Mouse (Mus musculus): ENCODE results near the gene Slc7a8.
A peak's percentile ranks its signal among the peaks of the same experiment; 100 is the strongest.

DNA sequence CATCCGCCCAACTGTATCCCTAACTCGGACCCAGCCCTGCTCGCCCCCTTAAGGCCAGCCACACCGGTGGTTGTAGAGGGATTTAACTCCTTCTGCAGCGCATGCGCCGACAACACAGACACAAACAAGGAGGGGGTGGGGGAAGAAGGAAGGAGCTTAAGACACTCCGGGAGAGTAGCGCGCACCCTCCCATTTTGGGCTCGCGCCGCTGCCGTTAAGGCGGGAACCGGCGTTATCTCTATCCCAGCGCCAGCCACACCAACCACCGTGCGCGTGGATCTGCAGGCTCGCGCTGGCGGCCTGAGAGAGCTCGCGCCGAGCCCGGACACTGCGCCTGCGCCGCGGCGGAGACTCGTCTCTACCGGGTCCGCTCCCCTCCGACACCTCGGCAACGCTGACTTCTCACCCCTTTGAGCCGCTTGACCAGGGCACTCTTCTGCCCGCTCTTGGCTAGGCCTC lies 95.7 kb downstream of the Slc7a8 start, which contains the start of gene 1700123O20Rik:
- TF ChIP-seq CTCF (IDR thresholded peaks at IDR 0.05; ENCODE audit: borderline replicate concordance, extremely low read depth, insufficient read depth, insufficient read length) (peak; percentile 49; the same call in 1 of the 2 replicates), POLR2A (IDR thresholded peaks at IDR 0.05; ENCODE audit: borderline replicate concordance, extremely low read depth, insufficient read depth, insufficient read length, poor library complexity, severe bottlenecking) (no peak; the same call in 1 of the 2 replicates)

Measured in brain, embryonic 14.5 days (tissue).